Mouse (Mus musculus): ENCODE measurements around the gene Myocd.

- TF ChIP-seq POLR2A (IDR thresholded peaks at IDR 0.05; ENCODE audit: insufficient read length, low read depth) (no peak), REST (IDR thresholded peaks at IDR 0.05; ENCODE audit: insufficient read depth, insufficient read length) (no peak), MAX (IDR thresholded peaks at IDR 0.05; ENCODE audit: low read depth) (no peak), POLR2AphosphoS2 (IDR thresholded peaks at IDR 0.05; ENCODE audit: insufficient read length, low read depth) (no peak), MYOD1 (IDR thresholded peaks at IDR 0.05; ENCODE audit: control insufficient read depth in 1 of 3, insufficient read length in 2 of 3, low read depth in 2 of 3) (no peak), E2F4 (IDR thresholded peaks at IDR 0.05; ENCODE audit: insufficient read depth) (no peak), TCF12 (IDR thresholded peaks at IDR 0.05; ENCODE audit: insufficient read depth, poor library complexity, severe bottlenecking) (no peak), CEBPB (IDR thresholded peaks at IDR 0.05; ENCODE audit: insufficient read depth, poor library complexity, severe bottlenecking) (no peak), USF1 (IDR thresholded peaks at IDR 0.05; ENCODE audit: low read depth) (no peak), SRF (IDR thresholded peaks at IDR 0.05; ENCODE audit: control insufficient read depth, insufficient read length, low read depth) (no peak), MYOG (IDR thresholded peaks at IDR 0.05; ENCODE audit: control insufficient read depth in 1 of 3, insufficient read depth in 1 of 3, insufficient read length in 2 of 3, low read depth in 2 of 3) (no peak)
These were observed 72.5 kb downstream of the Myocd start for GRCm38 (mm10) chr11:65197280-65197679.
